Mouse (Mus musculus): ENCODE measurements around the gene Dync1i1. TPM values are rescaled to one million over a fixed set of nuclear protein-coding genes. Genes with fewer than 3 reads are reported as not detected.

Gene Dync1i1
- total and polyA plus RNA-seq, 2 experiments from 2014 or later = 62.1 to 64.7 TPM

GRCm38 (mm10) chr6:6023976-6024375 lies 298.5 kb downstream of the Dync1i1 start:
- no peak overlapping the region for H3K9ac ChIP-seq (replicated peaks; ENCODE audit: low read length)
- no peaks in the 10 kb centered on the region for H3K9me3 ChIP-seq (ENCODE audit: low read length)
- H3K27ac ChIP-seq = no peak overlapping the region
- TF ChIP-seq CTCF (IDR thresholded peaks at IDR 0.05; ENCODE audit: low read depth) = no peak
- ATAC-seq (no peak), DNase-seq (ENCODE audit: low spot score) (no peak)
- H3K36me3 ChIP-seq (ENCODE audit: insufficient read depth, low read length) = no peaks in the 10 kb centered on the region
- H3K4me1 ChIP-seq (ENCODE audit: insufficient read depth, low read length) = no peaks in the 10 kb centered on the region
- H3K4me2 ChIP-seq (ENCODE audit: low read depth, low read length) = no peak overlapping the region
- H3K4me3 ChIP-seq (ENCODE audit: low read length) = no peak overlapping the region
- 26% methylated on average over 6 of the region's 6 CpGs for WGBS
- H3K27me3 ChIP-seq (ENCODE audit: insufficient read depth, low read length) = no peaks in the 10 kb centered on the region

- 92% methylated on average over 6 of the region's 6 CpGs for WGBS
Measured at GRCm38 (mm10) chr6:6027664-6028063, 302.2 kb downstream of the Dync1i1 start.

GRCm38 (mm10) chr6:6038773-6039550 lies 313.5 kb downstream of the Dync1i1 start:
- no peak for DNase-seq (ENCODE audit: low spot score)
- Histone ChIP-seq H3K9ac (replicated peaks; ENCODE audit: low read length) (no peak overlapping the region), H3K36me3 (ENCODE audit: insufficient read depth, low read length) (no peaks in the 10 kb centered on the region), H3K27ac (no peak overlapping the region), H3K4me1 (ENCODE audit: insufficient read depth, low read length) (no peaks in the 10 kb centered on the region), H3K4me2 (ENCODE audit: low read depth, low read length) (no peak overlapping the region), H3K27me3 (ENCODE audit: insufficient read depth, low read length) (no peaks in the 10 kb centered on the region), H3K9me3 (ENCODE audit: low read length) (no peaks in the 10 kb centered on the region), H3K4me3 (ENCODE audit: low read length) (no peak overlapping the region)
- 34% methylated on average over 18 of the region's 18 CpGs for WGBS
- TF ChIP-seq CTCF (IDR thresholded peaks at IDR 0.05; ENCODE audit: low read depth) = no peak
- no peak for ATAC-seq

More at GRCm38 (mm10) chr6:6027664-6028063, 302.2 kb downstream of the Dync1i1 start:
- no peaks in the 10 kb centered on the region for H3K4me1 ChIP-seq (ENCODE audit: insufficient read depth, low read length)
- no peak overlapping the region for H3K27ac ChIP-seq
- H3K36me3 ChIP-seq (ENCODE audit: insufficient read depth, low read length) = no peaks in the 10 kb centered on the region
- H3K4me2 ChIP-seq (ENCODE audit: low read depth, low read length) = no peak overlapping the region
- no peaks in the 10 kb centered on the region for H3K27me3 ChIP-seq (ENCODE audit: insufficient read depth, low read length)
- no peak overlapping the region for H3K4me3 ChIP-seq (ENCODE audit: low read length)
- H3K9ac ChIP-seq (replicated peaks; ENCODE audit: low read length) = no peak overlapping the region
- DNase-seq (ENCODE audit: low spot score) (no peak), ATAC-seq (no peak)
- no peak for TF ChIP-seq CTCF (IDR thresholded peaks at IDR 0.05; ENCODE audit: low read depth)
- H3K9me3 ChIP-seq (ENCODE audit: low read length) = no peaks in the 10 kb centered on the region

- 76% methylated on average over 12 of the region's 12 CpGs for WGBS
- no peak overlapping the region for H3K9ac ChIP-seq (replicated peaks; ENCODE audit: low read length)
- H3K36me3 ChIP-seq (ENCODE audit: insufficient read depth, low read length) = no peaks in the 10 kb centered on the region
- DNase-seq (ENCODE audit: low spot score) = no peak
- no peak for ATAC-seq
- no peak overlapping the region for H3K27ac ChIP-seq
- no peaks in the 10 kb centered on the region for H3K9me3 ChIP-seq (ENCODE audit: low read length)
- H3K4me2 ChIP-seq (ENCODE audit: low read depth, low read length) = no peak overlapping the region
- H3K27me3 ChIP-seq (ENCODE audit: insufficient read depth, low read length) = no peaks in the 10 kb centered on the region
- H3K4me3 ChIP-seq (ENCODE audit: low read length) = no peak overlapping the region
- TF ChIP-seq CTCF (IDR thresholded peaks at IDR 0.05; ENCODE audit: low read depth) = no peak
- H3K4me1 ChIP-seq (ENCODE audit: insufficient read depth, low read length) = no peaks in the 10 kb centered on the region
Measured at GRCm38 (mm10) chr6:6046729-6047424, 321.4 kb downstream of the Dync1i1 start.

- no peak for ATAC-seq
Measured at GRCm38 (mm10) chr6:6052696-6053095, 327.3 kb downstream of the Dync1i1 start.

GRCm38 (mm10) chr6:6053946-6054345 lies 328.5 kb downstream of the Dync1i1 start:
- H3K36me3 ChIP-seq (ENCODE audit: insufficient read depth, low read length) = no peaks in the 10 kb centered on the region
- no peaks in the 10 kb centered on the region for H3K9me3 ChIP-seq (ENCODE audit: low read length)
- no peak overlapping the region for H3K27ac ChIP-seq
- DNase-seq (ENCODE audit: low spot score) (peak; percentile 6), ATAC-seq (no peak)
- H3K4me2 ChIP-seq (ENCODE audit: low read depth, low read length) = no peak overlapping the region
- 53% methylated on average over 3 of the region's 3 CpGs for WGBS
- H3K27me3 ChIP-seq (ENCODE audit: insufficient read depth, low read length) = no peaks in the 10 kb centered on the region
- H3K9ac ChIP-seq (replicated peaks; ENCODE audit: low read length) = no peak overlapping the region
- no peak for TF ChIP-seq CTCF (IDR thresholded peaks at IDR 0.05; ENCODE audit: low read depth)
- H3K4me3 ChIP-seq (ENCODE audit: low read length) = no peak overlapping the region
- H3K4me1 ChIP-seq (ENCODE audit: insufficient read depth, low read length) = no peaks in the 10 kb centered on the region

More at GRCm38 (mm10) chr6:6052696-6053095, 327.3 kb downstream of the Dync1i1 start:
- no peak overlapping the region for H3K9ac ChIP-seq (replicated peaks; ENCODE audit: low read length)
- 71% methylated on average over 11 of the region's 11 CpGs for WGBS
- H3K27ac ChIP-seq = no peak overlapping the region
- DNase-seq (ENCODE audit: low spot score) = no peak
- no peak for TF ChIP-seq CTCF (IDR thresholded peaks at IDR 0.05; ENCODE audit: low read depth)
- no peaks in the 10 kb centered on the region for H3K9me3 ChIP-seq (ENCODE audit: low read length)
- H3K4me3 ChIP-seq (ENCODE audit: low read length) = no peak overlapping the region
- H3K27me3 ChIP-seq (ENCODE audit: insufficient read depth, low read length) = no peaks in the 10 kb centered on the region
- no peak overlapping the region for H3K4me2 ChIP-seq (ENCODE audit: low read depth, low read length)
- no peaks in the 10 kb centered on the region for H3K4me1 ChIP-seq (ENCODE audit: insufficient read depth, low read length)
- no peaks in the 10 kb centered on the region for H3K36me3 ChIP-seq (ENCODE audit: insufficient read depth, low read length)

- Histone ChIP-seq H3K27ac (no peak overlapping the region), H3K4me1 (ENCODE audit: insufficient read depth, low read length) (no peaks in the 10 kb centered on the region), H3K4me3 (ENCODE audit: low read length) (no peak overlapping the region), H3K9me3 (ENCODE audit: low read length) (no peaks in the 10 kb centered on the region), H3K9ac (replicated peaks; ENCODE audit: low read length) (no peak overlapping the region), H3K4me2 (ENCODE audit: low read depth, low read length) (no peak overlapping the region), H3K27me3 (ENCODE audit: insufficient read depth, low read length) (no peaks in the 10 kb centered on the region), H3K36me3 (ENCODE audit: insufficient read depth, low read length) (no peaks in the 10 kb centered on the region)
- DNase-seq (ENCODE audit: low spot score) (no peak), ATAC-seq (no peak)
- TF ChIP-seq CTCF (IDR thresholded peaks at IDR 0.05; ENCODE audit: low read depth) = no peak
- WGBS = 24% methylated on average over 3 of the region's 3 CpGs
Measured at GRCm38 (mm10) chr6:6058548-6058947, 333.1 kb downstream of the Dync1i1 start.

Data from hindbrain, postnatal 0 days (tissue).